Mouse (Mus musculus) heart, postnatal 14 days (tissue): ENCODE measurements around the gene Sema3e. TPM values are rescaled to one million over a fixed set of nuclear protein-coding genes. Genes with fewer than 3 reads are reported as not detected.

Experiments
- DNase-seq, 2 experiments: peaks; one replicate each; pipeline ENCODE4 v3.0.0; 2021 to 2022
- intact Hi-C: fragments of 180-260 bp; cut with DNase I; formaldehyde crosslinking; loops from one replicate; pipeline ENCODE4 v1.15.1; 2025
- long read RNA-seq, 2 experiments: library from polyadenylated mRNA; stranded (forward); transcript quantifications; one replicate each; pipeline ENCODE4 v2.0.0; 2021
- total RNA-seq, 2 experiments: library from RNA; stranded (reverse); gene quantifications; 2 replicates each; pipeline ENCODE4 v1.2.3; 2021

Gene Sema3e
- total RNA-seq, result under 1 TPM; 0.22 to 0.31 TPM
- long read RNA-seq, experiment 1, result 0 reads
- long read RNA-seq, experiment 2, result 0 reads

GRCm38 (mm10) chr5:14025205-14026124 is at the start of gene Sema3e:
TSS of gene Sema3e (plus strand) at chr5:14025276.
- DNase-seq, result peak; percentile 3 to 7
- intact Hi-C loops, result no loop called here

- no peak for DNase-seq
- intact Hi-C loops, result no loop called here
Observed at GRCm38 (mm10) chr5:13977576-13977975, 47.5 kb upstream of the Sema3e start.

GRCm38 (mm10) chr5:13979156-13979555 is 45.9 kb upstream of the Sema3e start:
- intact Hi-C loops, result no loop called here
- no peak for DNase-seq

- intact Hi-C loops, result no loop called here
- DNase-seq, result no peak
Observed at GRCm38 (mm10) chr5:13982417-13983054, 42.5 kb upstream of the Sema3e start.

GRCm38 (mm10) chr5:13983608-13984007 is 41.5 kb upstream of the Sema3e start:
- intact Hi-C loops, result no loop called here
- no peak for DNase-seq

- intact Hi-C loops, result no loop called here
- DNase-seq, result no peak
Observed at GRCm38 (mm10) chr5:13985669-13986068, 39.4 kb upstream of the Sema3e start.

- DNase-seq, result no peak
- intact Hi-C loops, result no loop called here
Observed at GRCm38 (mm10) chr5:13987123-13987522, 38.0 kb upstream of the Sema3e start.

GRCm38 (mm10) chr5:13988023-13988422 is 37.1 kb upstream of the Sema3e start:
- intact Hi-C loops, result no loop called here
- no peak for DNase-seq

- intact Hi-C loops, result no loop called here
Observed at GRCm38 (mm10) chr5:13992734-13993396, 32.2 kb upstream of the Sema3e start.

GRCm38 (mm10) chr5:14028341-14028740 is 3.3 kb downstream of the Sema3e start:
- intact Hi-C loops, result no loop called here
- no peak for DNase-seq

More at GRCm38 (mm10) chr5:13992734-13993396, 32.2 kb upstream of the Sema3e start:
- DNase-seq, result no peak

- DNase-seq, result no peak
- intact Hi-C loops, result no loop called here
Observed at GRCm38 (mm10) chr5:14030796-14031195, 5.7 kb downstream of the Sema3e start.

GRCm38 (mm10) chr5:14032056-14032455 is 7.0 kb downstream of the Sema3e start:
- intact Hi-C loops, result no loop called here
- no peak for DNase-seq

GRCm38 (mm10) chr5:14033302-14033701 is 8.2 kb downstream of the Sema3e start:
- intact Hi-C loops, result no loop called here

GRCm38 (mm10) chr5:14038813-14039496 is 13.9 kb downstream of the Sema3e start:
- no peak for DNase-seq
- intact Hi-C loops, result no loop called here

More at GRCm38 (mm10) chr5:14033302-14033701, 8.2 kb downstream of the Sema3e start:
- DNase-seq, result no peak

- intact Hi-C loops, result no loop called here
- DNase-seq, result no peak
Observed at GRCm38 (mm10) chr5:14040208-14040607, 15.1 kb downstream of the Sema3e start.

- DNase-seq, result no peak
- intact Hi-C loops, result no loop called here
Observed at GRCm38 (mm10) chr5:14043116-14043515, 18.0 kb downstream of the Sema3e start.

GRCm38 (mm10) chr5:14043983-14044382 is 18.9 kb downstream of the Sema3e start:
- intact Hi-C loops, result no loop called here
- no peak for DNase-seq

GRCm38 (mm10) chr5:14048660-14049059 is 23.6 kb downstream of the Sema3e start:
- intact Hi-C loops, result no loop called here
- DNase-seq, result no peak

- intact Hi-C loops, result no loop called here
Observed at GRCm38 (mm10) chr5:14054472-14054871, 29.4 kb downstream of the Sema3e start.

GRCm38 (mm10) chr5:14059895-14060553 is 34.9 kb downstream of the Sema3e start:
- DNase-seq, result no peak
- intact Hi-C loops, result no loop called here

More at GRCm38 (mm10) chr5:14054472-14054871, 29.4 kb downstream of the Sema3e start:
- no peak for DNase-seq
